Mouse (Mus musculus) macrophage (primary cell): Measurements from ENCODE around the gene Cyp2d9. TPM values are rescaled to one million over a fixed set of nuclear protein-coding genes. Genes with fewer than 3 reads are reported as not detected.
"Not testable (repeated sequence)": the region's sequence is repeated elsewhere in the genome, so short reads cannot be mapped to it uniquely, and the experiment has no call there.

Experiments used
- H3K27ac ChIP-seq: fragments of 350-480 bp; formaldehyde crosslinking; 2 replicates; pipeline ENCODE4 v1.9.0; 2021
- H3K36me3 ChIP-seq: fragments of 350-480 bp; formaldehyde crosslinking; 2 replicates; pipeline ENCODE4 v1.9.0; 2021; ENCODE audit errors: inconsistent target
- H3K4me3 ChIP-seq: fragments of 350-480 bp; formaldehyde crosslinking; 2 replicates; pipeline ENCODE4 v1.9.0; 2021; ENCODE audit errors: inconsistent target
- H3K79me2 ChIP-seq: fragments of 350-480 bp; formaldehyde crosslinking; 2 replicates; pipeline ENCODE4 v1.9.0; 2021; ENCODE audit errors: inconsistent target
- WGBS: methylation state at CpG from one replicate; pipeline ENCODE4 v1.1.7; 2026; ENCODE audit warnings: inconsistent platforms; ENCODE audit not compliant: missing documents; 5-methylcytosine and 5-hydroxymethylcytosine counted together
- polyA plus RNA-seq: library from polyadenylated mRNA; stranded (reverse); fragments of 250-400 nt; gene quantifications from 3 replicates; pipeline ENCODE4 v1.2.4, GENCODE M21; 2018; ENCODE audit warnings: inconsistent platforms

Gene Cyp2d9
- polyA plus RNA-seq, 1 experiment from 2014 or later: not detected

GRCm38 (mm10) chr15:82423471-82423870 is 9.8 kb upstream of the Cyp2d9 start:
- WGBS: 80% methylated on average over 3 of the region's 3 CpGs
- no peaks in the 10 kb centered on the region for H3K36me3 ChIP-seq
- no peak overlapping the region for H3K4me3 ChIP-seq
- H3K27ac ChIP-seq: no peak overlapping the region
- H3K79me2 ChIP-seq: no peaks in the 10 kb centered on the region

- Histone ChIP-seq H3K79me2 (no peaks in the 10 kb centered on the region), H3K4me3 (no peak overlapping the region), H3K36me3 (no peaks in the 10 kb centered on the region), H3K27ac (no peak overlapping the region)
- WGBS: 94% methylated on average over 3 of the region's 3 CpGs
Measured at GRCm38 (mm10) chr15:82433621-82434020, 384 bp downstream of the Cyp2d9 start.

- whole genome bisulfite sequencing: 90% methylated on average over 3 of the region's 3 CpGs
- Histone ChIP-seq H3K36me3 (no peaks in the 10 kb centered on the region), H3K27ac (no peak overlapping the region), H3K4me3 (no peak overlapping the region), H3K79me2 (no peaks in the 10 kb centered on the region)
Measured at GRCm38 (mm10) chr15:82434541-82434940, 1.3 kb downstream of the Cyp2d9 start.

GRCm38 (mm10) chr15:82435011-82435410 is 1.8 kb downstream of the Cyp2d9 start:
- no peak overlapping the region for H3K27ac ChIP-seq
- no peaks in the 10 kb centered on the region for H3K36me3 ChIP-seq
- H3K79me2 ChIP-seq: no peaks in the 10 kb centered on the region
- WGBS: 75% methylated on average over 3 of the region's 3 CpGs
- H3K4me3 ChIP-seq: no peak overlapping the region

GRCm38 (mm10) chr15:82435606-82436005 is 2.4 kb downstream of the Cyp2d9 start:
- no peaks in the 10 kb centered on the region for H3K79me2 ChIP-seq
- 92% methylated on average over 2 of the region's 2 CpGs for WGBS
- H3K36me3 ChIP-seq: no peaks in the 10 kb centered on the region
- no peak overlapping the region for H3K27ac ChIP-seq
- no peak overlapping the region for H3K4me3 ChIP-seq

GRCm38 (mm10) chr15:82437975-82438617 is 4.9 kb downstream of the Cyp2d9 start:
- Histone ChIP-seq H3K4me3 (no peak overlapping the region), H3K79me2 (no peaks in the 10 kb centered on the region), H3K36me3 (no peaks in the 10 kb centered on the region), H3K27ac (no peak overlapping the region)
- 75% methylated on average over 5 of the region's 5 CpGs for WGBS

- Histone ChIP-seq H3K79me2 (no peaks in the 10 kb centered on the region), H3K27ac (no peak overlapping the region), H3K4me3 (no peak overlapping the region), H3K36me3 (no peaks in the 10 kb centered on the region)
- WGBS: 92% methylated on average over 3 of the region's 3 CpGs
Measured at GRCm38 (mm10) chr15:82443658-82444057, 10.4 kb downstream of the Cyp2d9 start.

- H3K4me3 ChIP-seq: no peak overlapping the region
- H3K79me2 ChIP-seq: no peaks in the 10 kb centered on the region
- no peak overlapping the region for H3K27ac ChIP-seq
- H3K36me3 ChIP-seq: no peaks in the 10 kb centered on the region
- 87% methylated on average over 4 of the region's 8 CpGs for WGBS
Measured at GRCm38 (mm10) chr15:82445196-82445595, 12.0 kb downstream of the Cyp2d9 start.

- WGBS: 78% methylated on average over 1 of the region's 2 CpGs
- not testable (repeated sequence) for H3K79me2 ChIP-seq, H3K27ac ChIP-seq, H3K4me3 ChIP-seq, H3K36me3 ChIP-seq
Measured at GRCm38 (mm10) chr15:82450045-82450444, 16.8 kb downstream of the Cyp2d9 start.

GRCm38 (mm10) chr15:82452133-82452532 is 18.9 kb downstream of the Cyp2d9 start:
- not testable (repeated sequence) for H3K79me2 ChIP-seq, H3K4me3 ChIP-seq, H3K36me3 ChIP-seq, H3K27ac ChIP-seq
- 100% methylated on average over 1 of the region's 1 CpGs for WGBS

GRCm38 (mm10) chr15:82453501-82453900 is 20.3 kb downstream of the Cyp2d9 start:
- not testable (repeated sequence) for H3K36me3 ChIP-seq, H3K4me3 ChIP-seq, H3K79me2 ChIP-seq, H3K27ac ChIP-seq
- WGBS: 82% methylated on average over 6 of the region's 6 CpGs

- 83% methylated on average over 6 of the region's 6 CpGs for WGBS
- H3K79me2 ChIP-seq, H3K36me3 ChIP-seq, H3K4me3 ChIP-seq, H3K27ac ChIP-seq: not testable (repeated sequence)
Measured at GRCm38 (mm10) chr15:82456086-82456790, 23.0 kb downstream of the Cyp2d9 start.

GRCm38 (mm10) chr15:82457064-82458021 is 24.1 kb downstream of the Cyp2d9 start:
- H3K36me3 ChIP-seq: no peaks in the 10 kb centered on the region
- no peak overlapping the region for H3K27ac ChIP-seq
- WGBS: 74% methylated on average over 5 of the region's 5 CpGs
- no peak overlapping the region for H3K4me3 ChIP-seq
- H3K79me2 ChIP-seq: no peaks in the 10 kb centered on the region

GRCm38 (mm10) chr15:82459266-82459665 is 26.0 kb downstream of the Cyp2d9 start:
- not testable (repeated sequence) for H3K79me2 ChIP-seq, H3K4me3 ChIP-seq, H3K27ac ChIP-seq, H3K36me3 ChIP-seq
- WGBS: 87% methylated on average over 10 of the region's 12 CpGs

- no peaks in the 10 kb centered on the region for H3K36me3 ChIP-seq
- H3K4me3 ChIP-seq: no peak overlapping the region
- no peaks in the 10 kb centered on the region for H3K79me2 ChIP-seq
- 76% methylated on average over 2 of the region's 2 CpGs for WGBS
- H3K27ac ChIP-seq: no peak overlapping the region
Measured at GRCm38 (mm10) chr15:82464701-82465100, 31.5 kb downstream of the Cyp2d9 start.
